Mouse (Mus musculus) thymus, adult 2 months (tissue): ENCODE results near the gene Cd99l2.

Source experiments
- CTCF ChIP-seq: fragments of 200-500 bp; IDR thresholded peaks from 2 replicates; pipeline ENCODE4 v1.5.1; 2012; ENCODE audit warnings: mild to moderate bottlenecking, control low read depth, low read length, moderate library complexity, borderline replicate concordance; ENCODE audit not compliant: control insufficient read depth, poor library complexity, insufficient read depth; ENCODE audit errors: extremely low read depth
- POLR2A ChIP-seq: fragments of 200-500 bp; IDR thresholded peaks from 2 replicates; pipeline ENCODE4 v1.6.1; 2012; ENCODE audit warnings: mild to moderate bottlenecking, low read length, control low read depth, moderate library complexity; ENCODE audit not compliant: control insufficient read depth, poor library complexity, insufficient read depth; ENCODE audit errors: extremely low read depth

- no peak for TF ChIP-seq CTCF
- no peak for TF ChIP-seq POLR2A
Measured at GRCm38 (mm10) chrX:71491931-71492633, 567 bp downstream of the Cd99l2 start.
